In genomic region chr10:24224591-24224990, GRCm38 (mm10) we compare ENCODE assay signal across 16 mouse cellular contexts. TPM values are rescaled to one million over a fixed set of nuclear protein-coding genes. Genes with fewer than 3 reads are reported as not detected.
DNase-seq lines count a peak whose midpoint lies in the region; ATAC-seq and TF ChIP-seq lines count a peak whose summit lies in the region.
"Had no signal": no experiment of that assay in that cellular context is flagged by ENCODE, and none has a peak within 500 bp of the region (broad histone marks: within the 10 kb centered on the region; RNA-seq: fewer than 3 reads in every experiment).

No protein-coding gene starts in this region.

- H3K36me3 ChIP-seq in heart, embryonic 13.5 days, result no peaks in the 10 kb centered on the region
- H3K36me3 ChIP-seq in lung, embryonic 14.5 days (ENCODE audit: insufficient read depth), result no peaks in the 10 kb centered on the region
- no peaks in the 10 kb centered on the region for H3K36me3 ChIP-seq in hindbrain, embryonic 13.5 days
- no peaks in the 10 kb centered on the region for H3K36me3 ChIP-seq in neural tube, embryonic 14.5 days (ENCODE audit: control insufficient read depth, insufficient read depth, low read length)
- H3K36me3 ChIP-seq in forebrain, embryonic 13.5 days (ENCODE audit: poor library complexity, severe bottlenecking), result no peaks in the 10 kb centered on the region
- H3K36me3 ChIP-seq: forebrain, embryonic 12.5 days had no signal

- H3K4me2 ChIP-seq in heart, embryonic 13.5 days, result peak overlapping the region; percentile 91
- H3K4me2 ChIP-seq in lung, embryonic 14.5 days, result no peak overlapping the region
- peak overlapping the region; percentile 88; the same call in 1 of the 2 replicates for H3K4me2 ChIP-seq in hindbrain, embryonic 13.5 days
- H3K4me2 ChIP-seq in neural tube, embryonic 14.5 days (ENCODE audit: low read depth, low read length), result peak overlapping the region; percentile 16; the same call in 1 of the 2 replicates
- no peak overlapping the region for H3K4me2 ChIP-seq in forebrain, embryonic 13.5 days

- no peak overlapping the region for H3K4me3 ChIP-seq in heart, embryonic 13.5 days
- H3K4me3 ChIP-seq in lung, embryonic 14.5 days (ENCODE audit: low read depth, low read length), result no peak overlapping the region
- peak overlapping the region; percentile 51; the same call in 1 of the 2 replicates for H3K4me3 ChIP-seq in hindbrain, embryonic 13.5 days
- H3K4me3 ChIP-seq in neural tube, embryonic 14.5 days (ENCODE audit: low read depth, low read length), result no peak overlapping the region
- H3K4me3 ChIP-seq in forebrain, embryonic 13.5 days, result no peak overlapping the region

- H3K4me1 ChIP-seq in heart, embryonic 13.5 days, result peaks cover 13% of the 10 kb centered on the region
- peaks cover 7% of the 10 kb centered on the region; the same call in 1 of the 2 replicates for H3K4me1 ChIP-seq in lung, embryonic 14.5 days (ENCODE audit: insufficient read depth)
- H3K4me1 ChIP-seq in hindbrain, embryonic 13.5 days (replicated peaks), result peaks cover 19% of the 10 kb centered on the region
- peaks cover 8% of the 10 kb centered on the region for H3K4me1 ChIP-seq in neural tube, embryonic 14.5 days (ENCODE audit: control insufficient read depth, insufficient read depth, low read length)
- H3K4me1 ChIP-seq in forebrain, embryonic 13.5 days, result peaks cover 26% of the 10 kb centered on the region

- no peak overlapping the region for H3K27ac ChIP-seq in heart, embryonic 13.5 days (replicated peaks)
- no peak overlapping the region for H3K27ac ChIP-seq in lung, embryonic 14.5 days (ENCODE audit: low read depth)
- H3K27ac ChIP-seq in hindbrain, embryonic 13.5 days, result no peak overlapping the region
- no peak overlapping the region for H3K27ac ChIP-seq in neural tube, embryonic 14.5 days (ENCODE audit: low read depth, low read length)
- no peak overlapping the region for H3K27ac ChIP-seq in forebrain, embryonic 13.5 days
- H3K27ac ChIP-seq: forebrain, embryonic 12.5 days had no signal

- H3K9me3 ChIP-seq in heart, embryonic 13.5 days, result no peaks in the 10 kb centered on the region
- no peaks in the 10 kb centered on the region for H3K9me3 ChIP-seq in lung, embryonic 14.5 days (ENCODE audit: low read depth, low read length)
- H3K9me3 ChIP-seq in hindbrain, embryonic 13.5 days, result no peaks in the 10 kb centered on the region
- no peaks in the 10 kb centered on the region for H3K9me3 ChIP-seq in neural tube, embryonic 14.5 days (ENCODE audit: control insufficient read depth, low read length)
- H3K9me3 ChIP-seq in forebrain, embryonic 13.5 days (replicated peaks), result no peaks in the 10 kb centered on the region
- H3K9me3 ChIP-seq: forebrain, embryonic 12.5 days had no signal

- DNase-seq in heart, postnatal 14 days, result no peak
- peak; percentile 4 for DNase-seq in lung, embryonic 14.5 days
- no peak for DNase-seq in lung, postnatal 10 days
- DNase-seq in adrenal gland, adult 2 months, result no peak
- DNase-seq: cerebellum, adult 9-10 months; heart, adult 18-20 months; heart, postnatal 4 days; kidney, postnatal 36 days; lung, adult 2 months had no signal

- WGBS in heart, embryonic 13.5 days, result 27% methylated on average over 8 of the region's 8 CpGs
- 16% methylated on average over 8 of the region's 8 CpGs for WGBS in lung, embryonic 14.5 days
- WGBS in hindbrain, embryonic 13.5 days, result 15% methylated on average over 8 of the region's 8 CpGs
- 18% methylated on average over 8 of the region's 8 CpGs for WGBS in neural tube, embryonic 14.5 days
- 31% methylated on average over 8 of the region's 8 CpGs for WGBS in forebrain, embryonic 13.5 days

- no peak overlapping the region for H3K9ac ChIP-seq in heart, embryonic 13.5 days
- no peak overlapping the region for H3K9ac ChIP-seq in lung, embryonic 14.5 days
- H3K9ac ChIP-seq in hindbrain, embryonic 13.5 days, result no peak overlapping the region
- no peak overlapping the region for H3K9ac ChIP-seq in neural tube, embryonic 14.5 days (replicated peaks; ENCODE audit: low read depth, low read length)
- no peak overlapping the region for H3K9ac ChIP-seq in forebrain, embryonic 13.5 days
- H3K9ac ChIP-seq: forebrain, embryonic 12.5 days had no signal

- intact Hi-C loops in heart, postnatal 14 days (cut with DNase I), result no loop called here

- no peak for ATAC-seq in heart, embryonic 13.5 days (ENCODE audit: extremely low read depth, insufficient number of reproducible peaks, low FRiP score, low TSS enrichment)
- ATAC-seq in lung, embryonic 14.5 days (ENCODE audit: insufficient read depth), result no peak
- no peak for ATAC-seq in hindbrain, embryonic 13.5 days (ENCODE audit: low FRiP score)
- ATAC-seq in neural tube, embryonic 14.5 days (ENCODE audit: low read depth), result no peak
- ATAC-seq in forebrain, embryonic 13.5 days, result no peak
- ATAC-seq: Patski had no signal

- no peak for TF ChIP-seq CTCF in lung, embryonic 14.5 days (IDR thresholded peaks at IDR 0.05; ENCODE audit: low read depth)

- peaks cover 59% of the 10 kb centered on the region for H3K27me3 ChIP-seq in heart, embryonic 13.5 days (replicated peaks)
- H3K27me3 ChIP-seq in lung, embryonic 14.5 days (ENCODE audit: insufficient read depth, low read length), result peaks cover 24% of the 10 kb centered on the region
- H3K27me3 ChIP-seq in hindbrain, embryonic 13.5 days, result peaks cover 56% of the 10 kb centered on the region
- peaks cover 12% of the 10 kb centered on the region; the same call in 1 of the 2 replicates for H3K27me3 ChIP-seq in neural tube, embryonic 14.5 days (ENCODE audit: control insufficient read depth, insufficient read depth, low read length)
- peaks cover 38% of the 10 kb centered on the region for H3K27me3 ChIP-seq in forebrain, embryonic 13.5 days

RNA-seq across cellular contexts. Expression of gene Moxd1, which starts 1.3 kb away (rescaled TPM):
- polyA plus RNA-seq in heart, embryonic 13.5 days (2015; fragmentation: Nextera tagmentation; extraction: Ambion mirVana), result 5.2 and 5.4 TPM in 2 replicates
- total RNA-seq in heart, postnatal 14 days (2021), result under 1 TPM; 0.46 to 0.86 TPM
- polyA plus RNA-seq in lung, embryonic 14.5 days (2014; fragmentation: Nextera tagmentation; extraction: Ambion mirVana), result 4.9 and 5.1 TPM in 2 replicates
- polyA plus RNA-seq in hindbrain, embryonic 13.5 days (2015; fragmentation: Nextera tagmentation; extraction: Ambion mirVana), result 8.6 and 9.6 TPM in 2 replicates
- polyA plus RNA-seq in neural tube, embryonic 14.5 days (2014; fragmentation: Nextera tagmentation; extraction: Ambion mirVana), result 4.0 and 9.9 TPM in 2 replicates
- 0.88 and 1.4 TPM in 2 replicates for polyA plus RNA-seq in forebrain, embryonic 13.5 days (2015; fragmentation: Nextera tagmentation; extraction: Ambion mirVana)
- total RNA-seq in adrenal gland, adult 2 months (2021), result under 1 TPM in 1 of 2 experiments, not detected in 1; 0.10 TPM
- polyA plus RNA-seq in adrenal gland, adult 2 months (2012; rRNA removed), result 0.61 and 1.7 TPM in 2 replicates
- total RNA-seq: megakaryocyte, adult 5-6 weeks had no signal
- polyA plus RNA-seq: Patski had no signal

Comparison
In these comparisons a context has a peak if more than half of its experiments do, and no peak if none do; other contexts are left out.
1. H3K4me2 ChIP-seq: peak in heart, embryonic 13.5 days (single experiment), hindbrain, embryonic 13.5 days (single experiment) and neural tube, embryonic 14.5 days (single experiment); none in lung, embryonic 14.5 days (single experiment) and forebrain, embryonic 13.5 days (single experiment).